Mouse (Mus musculus): ENCODE measurements around the gene Snx21.

DNA sequence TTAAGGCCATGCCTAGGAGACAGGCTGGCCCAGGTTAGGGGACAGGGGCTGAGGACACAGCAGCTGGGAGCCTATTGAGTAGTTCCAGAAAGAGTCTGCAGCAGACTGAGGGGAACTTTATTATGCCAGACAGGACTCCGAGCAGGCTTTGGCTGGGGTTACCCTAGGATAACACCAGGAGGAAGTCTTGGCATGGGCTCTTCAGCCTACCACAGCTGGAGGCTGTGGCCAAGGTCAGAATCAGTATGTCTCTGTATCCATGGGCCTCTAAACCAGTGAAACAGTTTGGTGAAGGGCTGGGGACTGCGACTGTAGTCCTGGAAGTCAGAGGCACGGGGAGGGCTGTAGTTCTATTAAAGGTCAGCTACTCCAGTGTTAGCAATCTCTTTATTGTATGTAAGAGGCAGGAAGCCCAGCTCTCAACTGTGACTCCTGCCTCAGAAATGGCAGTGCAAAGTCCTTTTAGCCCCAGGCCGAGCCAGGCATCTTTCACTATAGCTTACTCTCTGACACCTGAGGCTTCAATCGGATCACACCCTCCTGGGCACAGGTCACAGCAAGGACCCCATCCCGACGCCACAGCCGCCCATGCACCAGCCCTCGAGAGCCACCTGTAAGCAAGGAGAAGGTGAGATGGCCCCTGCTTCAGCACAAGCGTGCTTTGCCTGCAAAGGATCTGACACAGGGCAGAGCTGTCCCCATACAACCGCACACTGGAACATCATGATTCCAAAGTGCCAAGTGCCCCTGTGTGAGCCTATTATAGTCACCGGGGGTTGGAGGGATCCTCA, 7.0 kb downstream of the Snx21 start:
- no peak for TF ChIP-seq MAFK (IDR thresholded peaks at IDR 0.05; ENCODE audit: insufficient read depth, low read depth, low read length)
- no peak for TF ChIP-seq HCFC1 (IDR thresholded peaks at IDR 0.05; ENCODE audit: borderline replicate concordance, insufficient read depth, low read length)
- TF ChIP-seq ZNF384 (IDR thresholded peaks at IDR 0.05; ENCODE audit: low read depth, low read length) = no peak
- no peak for TF ChIP-seq ZC3H11A (IDR thresholded peaks at IDR 0.05; ENCODE audit: borderline replicate concordance, low read depth, low read length)
- no peak for TF ChIP-seq CHD2 (IDR thresholded peaks at IDR 0.05; ENCODE audit: low read depth, low read length)
